Mouse (Mus musculus): Measurements from ENCODE around the gene Mta1. TPM values are rescaled to one million over a fixed set of nuclear protein-coding genes. Genes with fewer than 3 reads are reported as not detected.
A peak's percentile ranks its signal among the peaks of the same experiment; 100 is the strongest.

The Mta1 gene
- polyA plus RNA-seq, 1 experiment = 101 TPM

- no peak overlapping the region for H3K4me3 ChIP-seq
- H3K79me2 ChIP-seq (ENCODE audit: control insufficient read depth, insufficient read depth) = no peaks in the 10 kb centered on the region
- H3K36me3 ChIP-seq (ENCODE audit: control insufficient read depth, insufficient read depth) = peaks cover 58% of the 10 kb centered on the region
- no peak overlapping the region for H3ac ChIP-seq (ENCODE audit: control insufficient read depth, insufficient read length)
- no peaks in the 10 kb centered on the region for H3K27me3 ChIP-seq (ENCODE audit: control insufficient read depth, insufficient read depth, insufficient read length)
- no peak overlapping the region for H3K4me2 ChIP-seq (ENCODE audit: low read depth)
- TF ChIP-seq TCF12 (IDR thresholded peaks at IDR 0.05; ENCODE audit: insufficient read depth, poor library complexity, severe bottlenecking) (no peak), E2F4 (IDR thresholded peaks at IDR 0.05; ENCODE audit: insufficient read depth) (no peak), MYOD1 (IDR thresholded peaks at IDR 0.05; ENCODE audit: control insufficient read depth in 1 of 3, insufficient read length in 2 of 3, low read depth in 2 of 3) (no peak), USF1 (IDR thresholded peaks at IDR 0.05; ENCODE audit: low read depth) (no peak), MYOG (IDR thresholded peaks at IDR 0.05; ENCODE audit: control insufficient read depth in 1 of 3, insufficient read depth in 1 of 3, insufficient read length in 2 of 3, low read depth in 2 of 3) (no peak), SRF (IDR thresholded peaks at IDR 0.05; ENCODE audit: control insufficient read depth, insufficient read length, low read depth) (no peak), POLR2AphosphoS2 (IDR thresholded peaks at IDR 0.05; ENCODE audit: insufficient read length, low read depth) (no peak), CEBPB (IDR thresholded peaks at IDR 0.05; ENCODE audit: insufficient read depth, poor library complexity, severe bottlenecking) (no peak), REST (IDR thresholded peaks at IDR 0.05; ENCODE audit: insufficient read depth, insufficient read length) (no peak), MAX (IDR thresholded peaks at IDR 0.05; ENCODE audit: low read depth) (no peak), POLR2A (IDR thresholded peaks at IDR 0.05; ENCODE audit: insufficient read length, low read depth) (no peak), TCF3 (IDR thresholded peaks at IDR 0.05; ENCODE audit: insufficient read length, low read depth) (no peak)
Measured at GRCm38 (mm10) chr12:113069389-113069788, 28.7 kb upstream of the Mta1 start.

- Histone ChIP-seq H3K36me3 (ENCODE audit: control insufficient read depth, insufficient read depth) (peaks cover 56% of the 10 kb centered on the region), H3K4me2 (ENCODE audit: low read depth) (no peak overlapping the region), H3K27me3 (ENCODE audit: control insufficient read depth, insufficient read depth, insufficient read length) (no peaks in the 10 kb centered on the region), H3K79me2 (ENCODE audit: control insufficient read depth, insufficient read depth) (no peaks in the 10 kb centered on the region), H3K4me3 (no peak overlapping the region), H3ac (ENCODE audit: control insufficient read depth, insufficient read length) (no peak overlapping the region)
- TF ChIP-seq POLR2A (IDR thresholded peaks at IDR 0.05; ENCODE audit: insufficient read length, low read depth) (no peak), MAX (IDR thresholded peaks at IDR 0.05; ENCODE audit: low read depth) (no peak), MYOG (IDR thresholded peaks at IDR 0.05; ENCODE audit: control insufficient read depth in 1 of 3, insufficient read depth in 1 of 3, insufficient read length in 2 of 3, low read depth in 2 of 3) (peak in 2 of 3 experiments; percentile 19 to 51), POLR2AphosphoS2 (IDR thresholded peaks at IDR 0.05; ENCODE audit: insufficient read length, low read depth) (peak; percentile 45)
Measured at GRCm38 (mm10) chr12:113071321-113071720, 26.8 kb upstream of the Mta1 start.

GRCm38 (mm10) chr12:113071827-113072226 is 26.3 kb upstream of the Mta1 start:
- no peaks in the 10 kb centered on the region for H3K27me3 ChIP-seq (ENCODE audit: control insufficient read depth, insufficient read depth, insufficient read length)
- peaks cover 55% of the 10 kb centered on the region for H3K36me3 ChIP-seq (ENCODE audit: control insufficient read depth, insufficient read depth)
- no peak overlapping the region for H3K4me3 ChIP-seq
- H3K79me2 ChIP-seq (ENCODE audit: control insufficient read depth, insufficient read depth) = no peaks in the 10 kb centered on the region
- H3K4me2 ChIP-seq (ENCODE audit: low read depth) = no peak overlapping the region
- no peak overlapping the region for H3ac ChIP-seq (ENCODE audit: control insufficient read depth, insufficient read length)
- no peak for TF ChIP-seq MYOG (IDR thresholded peaks at IDR 0.05; ENCODE audit: control insufficient read depth in 1 of 3, insufficient read depth in 1 of 3, insufficient read length in 2 of 3, low read depth in 2 of 3)
- TF ChIP-seq POLR2A (IDR thresholded peaks at IDR 0.05; ENCODE audit: insufficient read length, low read depth) = no peak
- TF ChIP-seq TCF12 (IDR thresholded peaks at IDR 0.05; ENCODE audit: insufficient read depth, poor library complexity, severe bottlenecking) = no peak

- H3K79me2 ChIP-seq (ENCODE audit: control insufficient read depth, insufficient read depth) = no peaks in the 10 kb centered on the region
- H3K36me3 ChIP-seq (ENCODE audit: control insufficient read depth, insufficient read depth) = peaks cover 43% of the 10 kb centered on the region
- no peak overlapping the region for H3K4me3 ChIP-seq
- H3ac ChIP-seq (ENCODE audit: control insufficient read depth, insufficient read length) = no peak overlapping the region
- H3K27me3 ChIP-seq (ENCODE audit: control insufficient read depth, insufficient read depth, insufficient read length) = no peaks in the 10 kb centered on the region
- TF ChIP-seq TCF3 (IDR thresholded peaks at IDR 0.05; ENCODE audit: insufficient read length, low read depth) (no peak), POLR2AphosphoS2 (IDR thresholded peaks at IDR 0.05; ENCODE audit: insufficient read length, low read depth) (peak; percentile 17), E2F4 (IDR thresholded peaks at IDR 0.05; ENCODE audit: insufficient read depth) (no peak), USF1 (IDR thresholded peaks at IDR 0.05; ENCODE audit: low read depth) (no peak), TCF12 (IDR thresholded peaks at IDR 0.05; ENCODE audit: insufficient read depth, poor library complexity, severe bottlenecking) (no peak), SRF (IDR thresholded peaks at IDR 0.05; ENCODE audit: control insufficient read depth, insufficient read length, low read depth) (no peak), MYOD1 (IDR thresholded peaks at IDR 0.05; ENCODE audit: control insufficient read depth in 1 of 3, insufficient read length in 2 of 3, low read depth in 2 of 3) (no peak)
- no peak overlapping the region for H3K4me2 ChIP-seq (ENCODE audit: low read depth)
Measured at GRCm38 (mm10) chr12:113073420-113074328, 24.4 kb upstream of the Mta1 start.

- no peaks in the 10 kb centered on the region for H3K79me2 ChIP-seq (ENCODE audit: control insufficient read depth, insufficient read depth)
- H3ac ChIP-seq (ENCODE audit: control insufficient read depth, insufficient read length) = no peak within 1 kb of the TSS
- peaks cover 34% of the 10 kb centered on the region for H3K36me3 ChIP-seq (ENCODE audit: control insufficient read depth, insufficient read depth)
- TF ChIP-seq POLR2A (IDR thresholded peaks at IDR 0.05; ENCODE audit: insufficient read length, low read depth) (peak; percentile 11), TCF3 (IDR thresholded peaks at IDR 0.05; ENCODE audit: insufficient read length, low read depth) (no peak), POLR2AphosphoS2 (IDR thresholded peaks at IDR 0.05; ENCODE audit: insufficient read length, low read depth) (no peak), MYOG (IDR thresholded peaks at IDR 0.05; ENCODE audit: control insufficient read depth in 1 of 3, insufficient read depth in 1 of 3, insufficient read length in 2 of 3, low read depth in 2 of 3) (no peak)
- H3K4me2 ChIP-seq (ENCODE audit: low read depth) = no peak within 1 kb of the TSS
- H3K4me3 ChIP-seq = no peak within 1 kb of the TSS
- no peaks in the 10 kb centered on the region for H3K27me3 ChIP-seq (ENCODE audit: control insufficient read depth, insufficient read depth, insufficient read length)
Measured at GRCm38 (mm10) chr12:113074329-113075062, 23.6 kb upstream of the Mta1 start, which contains the start of gene Tex22. Tex22 (plus strand) TSS chr12:113074502.
